8 mouse cellular contexts compared by ENCODE assay signal in genomic region chr2:128428154-128428553, GRCm38 (mm10).
DNase-seq lines count a peak whose midpoint lies in the region; ATAC-seq and TF ChIP-seq lines count a peak whose summit lies in the region.

No protein-coding gene starts in this region.

- DNase-seq in layer of hippocampus, adult 2 months (ENCODE audit: low spot score in 2 of 2) = no peak
- DNase-seq in layer of hippocampus, postnatal 36 days = no peak
- peak; percentile 69 for DNase-seq in MEL-GATA-1-ER (ENCODE audit: extremely low read depth, low read depth)
- no peak for DNase-seq in liver, embryonic 11.5 days (ENCODE audit: low spot score)
- DNase-seq in thymus, postnatal 4 days = peak; percentile 58
- DNase-seq in frontal cortex, postnatal 25 days (ENCODE audit: low spot score in 2 of 2) = no peak
- DNase-seq in c-Kit-positive CD71-positive TER-119-positive erythroid progenitor cells, embryonic 14.5 days (ENCODE audit: low spot score) = no peak

- peak overlapping the region; percentile 33 for H3K4me2 ChIP-seq in embryonic facial prominence, embryonic 13.5 days
- H3K4me2 ChIP-seq in liver, embryonic 11.5 days = peak overlapping the region; percentile 54

- peak overlapping the region; percentile 41; the same call in 1 of the 2 replicates for H3K9ac ChIP-seq in embryonic facial prominence, embryonic 13.5 days
- peak overlapping the region; percentile 35 for H3K9ac ChIP-seq in liver, embryonic 11.5 days (ENCODE audit: low read depth, low read length)

- no peak for ATAC-seq in embryonic facial prominence, embryonic 13.5 days (ENCODE audit: insufficient number of reproducible peaks, insufficient read depth, low FRiP score, low TSS enrichment, low read depth)
- ATAC-seq in liver, embryonic 11.5 days (replicated peaks; ENCODE audit: low FRiP score) = no peak; the same call in 1 of the 2 replicates

- H3K36me3 ChIP-seq in embryonic facial prominence, embryonic 13.5 days = no peaks in the 10 kb centered on the region
- H3K36me3 ChIP-seq in liver, embryonic 11.5 days (ENCODE audit: control insufficient read depth, insufficient read depth, low read length) = no peaks in the 10 kb centered on the region

- no peak overlapping the region for H3K27ac ChIP-seq in layer of hippocampus, adult 2 months
- H3K27ac ChIP-seq in embryonic facial prominence, embryonic 13.5 days = no peak overlapping the region
- no peak overlapping the region for H3K27ac ChIP-seq in liver, embryonic 11.5 days (ENCODE audit: low read depth, low read length)

- 11% methylated on average over 7 of the region's 7 CpGs for WGBS in embryonic facial prominence, embryonic 13.5 days
- WGBS in liver, embryonic 11.5 days = 6% methylated on average over 7 of the region's 7 CpGs

- H3K27me3 ChIP-seq in embryonic facial prominence, embryonic 13.5 days = no peaks in the 10 kb centered on the region
- H3K27me3 ChIP-seq in liver, embryonic 11.5 days (replicated peaks; ENCODE audit: control insufficient read depth, insufficient read depth, low read length) = no peaks in the 10 kb centered on the region

- TF ChIP-seq CTCF in layer of hippocampus, adult 2 months (conservative IDR thresholded peaks at IDR 0.05) = no peak

- no peaks in the 10 kb centered on the region for H3K9me3 ChIP-seq in embryonic facial prominence, embryonic 13.5 days
- no peaks in the 10 kb centered on the region for H3K9me3 ChIP-seq in liver, embryonic 11.5 days (ENCODE audit: control insufficient read depth, low read length)

- H3K4me3 ChIP-seq in layer of hippocampus, adult 2 months = peak overlapping the region; percentile 28; the same call in 1 of the 2 replicates
- no peak overlapping the region for H3K4me3 ChIP-seq in embryonic facial prominence, embryonic 13.5 days
- H3K4me3 ChIP-seq in liver, embryonic 11.5 days (ENCODE audit: low read depth, low read length) = peak overlapping the region; percentile 25; the same call in 1 of the 2 replicates

- peaks cover 36% of the 10 kb centered on the region for H3K4me1 ChIP-seq in embryonic facial prominence, embryonic 13.5 days
- H3K4me1 ChIP-seq in liver, embryonic 11.5 days (replicated peaks; ENCODE audit: control insufficient read depth, insufficient read depth, low read length) = peaks cover 26% of the 10 kb centered on the region

Comparison
In these comparisons a context has a peak if more than half of its experiments do, and no peak if none do; other contexts are left out.
1. DNase-seq: peak in MEL-GATA-1-ER (single experiment) and thymus, postnatal 4 days (single experiment); none in layer of hippocampus, adult 2 months (0 of 2), layer of hippocampus, postnatal 36 days (0 of 2), liver, embryonic 11.5 days (single experiment), frontal cortex, postnatal 25 days (0 of 2) and c-Kit-positive CD71-positive TER-119-positive erythroid progenitor cells, embryonic 14.5 days (single experiment).